Mouse (Mus musculus): ENCODE data around the gene Gbp2b. TPM values are rescaled to one million over a fixed set of nuclear protein-coding genes. Genes with fewer than 3 reads are reported as not detected.
A peak's percentile ranks its signal among the peaks of the same experiment; 100 is the strongest.
"Not testable (repeated sequence)": the region's sequence is repeated elsewhere in the genome, so short reads cannot be mapped to it uniquely, and the experiment has no call there.

Gbp2b gene
- polyA plus RNA-seq, 1 experiment from 2014 or later = 0.32 TPM

- Histone ChIP-seq H3K27ac (no peak overlapping the region), H3K79me2 (ENCODE audit: inconsistent target) (no peaks in the 10 kb centered on the region)
These were observed 7.3 kb upstream of the Gbp2b start for GRCm38 (mm10) chr3:142587386-142587785.

GRCm38 (mm10) chr3:142588888-142589287 is 5.8 kb upstream of the Gbp2b start:
- no peak overlapping the region for H3K27ac ChIP-seq
- no peaks in the 10 kb centered on the region for H3K36me3 ChIP-seq (ENCODE audit: inconsistent target)
- 84% methylated on average over 2 of the region's 2 CpGs for WGBS (ENCODE audit: missing documents)

More at GRCm38 (mm10) chr3:142587386-142587785, 7.3 kb upstream of the Gbp2b start:
- H3K36me3 ChIP-seq (ENCODE audit: inconsistent target) = no peaks in the 10 kb centered on the region
- H3K4me3 ChIP-seq (ENCODE audit: inconsistent target) = no peak overlapping the region

GRCm38 (mm10) chr3:142590431-142591067 is 4.1 kb upstream of the Gbp2b start:
- no peaks in the 10 kb centered on the region for H3K36me3 ChIP-seq (ENCODE audit: inconsistent target)
- H3K4me3 ChIP-seq (ENCODE audit: inconsistent target) = no peak overlapping the region
- 17% methylated on average over 4 of the region's 4 CpGs for WGBS (ENCODE audit: missing documents)
- H3K27ac ChIP-seq = peak overlapping the region; percentile 25; the same call in 1 of the 2 replicates
- no peaks in the 10 kb centered on the region for H3K79me2 ChIP-seq (ENCODE audit: inconsistent target)

More at GRCm38 (mm10) chr3:142588888-142589287, 5.8 kb upstream of the Gbp2b start:
- Histone ChIP-seq H3K4me3 (ENCODE audit: inconsistent target) (no peak overlapping the region), H3K79me2 (ENCODE audit: inconsistent target) (no peaks in the 10 kb centered on the region)

GRCm38 (mm10) chr3:142597923-142598322 is 3.3 kb downstream of the Gbp2b start:
- WGBS (ENCODE audit: missing documents) = 94% methylated on average over 3 of the region's 3 CpGs
- Histone ChIP-seq H3K4me3 (ENCODE audit: inconsistent target) (no peak overlapping the region), H3K36me3 (ENCODE audit: inconsistent target) (no peaks in the 10 kb centered on the region), H3K79me2 (ENCODE audit: inconsistent target) (no peaks in the 10 kb centered on the region), H3K27ac (no peak overlapping the region)

- H3K36me3 ChIP-seq (ENCODE audit: inconsistent target) = no peaks in the 10 kb centered on the region
- H3K27ac ChIP-seq = no peak overlapping the region
- no peak overlapping the region for H3K4me3 ChIP-seq (ENCODE audit: inconsistent target)
- H3K79me2 ChIP-seq (ENCODE audit: inconsistent target) = no peaks in the 10 kb centered on the region
These were observed 7.0 kb downstream of the Gbp2b start for GRCm38 (mm10) chr3:142601675-142602074.

- Histone ChIP-seq H3K27ac (no peak overlapping the region), H3K4me3 (ENCODE audit: inconsistent target) (no peak overlapping the region), H3K36me3 (ENCODE audit: inconsistent target) (peaks cover 4% of the 10 kb centered on the region), H3K79me2 (ENCODE audit: inconsistent target) (peaks cover 9% of the 10 kb centered on the region; the same call in 1 of the 2 replicates)
- WGBS (ENCODE audit: missing documents) = 30% methylated on average over 3 of the region's 3 CpGs
These were observed 24.0 kb downstream of the Gbp2b start for GRCm38 (mm10) chr3:142618658-142619057.

- 67% methylated on average over 1 of the region's 1 CpGs for WGBS (ENCODE audit: missing documents)
- Histone ChIP-seq H3K4me3 (ENCODE audit: inconsistent target) (peak overlapping the region; percentile 41; the same call in 1 of the 2 replicates), H3K36me3 (ENCODE audit: inconsistent target) (peaks cover 14% of the 10 kb centered on the region), H3K27ac (peak overlapping the region; percentile 56), H3K79me2 (ENCODE audit: inconsistent target) (peaks cover 9% of the 10 kb centered on the region; the same call in 1 of the 2 replicates)
These were observed 25.0 kb downstream of the Gbp2b start for GRCm38 (mm10) chr3:142619606-142620005.

- H3K79me2 ChIP-seq (ENCODE audit: inconsistent target) = peaks cover 9% of the 10 kb centered on the region; the same call in 1 of the 2 replicates
- WGBS (ENCODE audit: missing documents) = 0% methylated on average over 4 of the region's 4 CpGs
- H3K4me3 ChIP-seq (ENCODE audit: inconsistent target) = peak within 1 kb of the TSS; percentile 41
- H3K36me3 ChIP-seq (ENCODE audit: inconsistent target) = peaks cover 21% of the 10 kb centered on the region
- H3K27ac ChIP-seq = peak within 1 kb of the TSS; percentile 56
These were observed 25.7 kb downstream of the Gbp2b start, which contains the start of gene Gbp2 for GRCm38 (mm10) chr3:142620111-142620955. TSS of gene Gbp2 (plus strand) at chr3:142620602.

- Histone ChIP-seq H3K27ac (peak overlapping the region; percentile 56), H3K79me2 (ENCODE audit: inconsistent target) (peaks cover 9% of the 10 kb centered on the region; the same call in 1 of the 2 replicates), H3K36me3 (ENCODE audit: inconsistent target) (peaks cover 28% of the 10 kb centered on the region), H3K4me3 (ENCODE audit: inconsistent target) (peak overlapping the region; percentile 41)
- 15% methylated on average over 3 of the region's 3 CpGs for whole genome bisulfite sequencing (ENCODE audit: missing documents)
These were observed 26.4 kb downstream of the Gbp2b start for GRCm38 (mm10) chr3:142620956-142621562.

- no peak overlapping the region for H3K27ac ChIP-seq
- peaks cover 84% of the 10 kb centered on the region for H3K36me3 ChIP-seq (ENCODE audit: inconsistent target)
- 21% methylated on average over 6 of the region's 8 CpGs for WGBS (ENCODE audit: missing documents)
- no peak overlapping the region for H3K4me3 ChIP-seq (ENCODE audit: inconsistent target)
- no peaks in the 10 kb centered on the region for H3K79me2 ChIP-seq (ENCODE audit: inconsistent target)
These were observed 35.7 kb downstream of the Gbp2b start for GRCm38 (mm10) chr3:142630385-142630784.

GRCm38 (mm10) chr3:142640201-142640600 is 45.6 kb downstream of the Gbp2b start:
- Histone ChIP-seq H3K36me3 (ENCODE audit: inconsistent target) (peaks cover 23% of the 10 kb centered on the region; the same call in 1 of the 2 replicates), H3K79me2 (ENCODE audit: inconsistent target) (no peaks in the 10 kb centered on the region), H3K4me3 (ENCODE audit: inconsistent target) (no peak overlapping the region), H3K27ac (no peak overlapping the region)
- WGBS (ENCODE audit: missing documents) = 4% methylated on average over 9 of the region's 9 CpGs

- not testable (repeated sequence) for H3K79me2 ChIP-seq (ENCODE audit: inconsistent target); H3K27ac ChIP-seq; H3K4me3 ChIP-seq (ENCODE audit: inconsistent target); H3K36me3 ChIP-seq (ENCODE audit: inconsistent target)
- 0% methylated on average over 1 of the region's 2 CpGs for WGBS (ENCODE audit: missing documents)
These were observed 51.3 kb downstream of the Gbp2b start for GRCm38 (mm10) chr3:142645949-142646348.

- WGBS (ENCODE audit: missing documents) = 68% methylated on average over 7 of the region's 7 CpGs
- not testable (repeated sequence) for H3K36me3 ChIP-seq (ENCODE audit: inconsistent target); H3K27ac ChIP-seq; H3K79me2 ChIP-seq (ENCODE audit: inconsistent target); H3K4me3 ChIP-seq (ENCODE audit: inconsistent target)
These were observed 53.2 kb downstream of the Gbp2b start for GRCm38 (mm10) chr3:142647836-142648235.

- H3K4me3 ChIP-seq (ENCODE audit: inconsistent target) = no peak overlapping the region
- no peaks in the 10 kb centered on the region for H3K36me3 ChIP-seq (ENCODE audit: inconsistent target)
- 87% methylated on average over 2 of the region's 2 CpGs for WGBS (ENCODE audit: missing documents)
- no peaks in the 10 kb centered on the region for H3K79me2 ChIP-seq (ENCODE audit: inconsistent target)
- H3K27ac ChIP-seq = no peak overlapping the region
These were observed 55.6 kb downstream of the Gbp2b start for GRCm38 (mm10) chr3:142650205-142650604.

GRCm38 (mm10) chr3:142664723-142665122 is 70.1 kb downstream of the Gbp2b start:
- WGBS (ENCODE audit: missing documents) = 98% methylated on average over 8 of the region's 8 CpGs
- H3K27ac ChIP-seq = no peak overlapping the region
- no peak overlapping the region for H3K4me3 ChIP-seq (ENCODE audit: inconsistent target)
- no peaks in the 10 kb centered on the region for H3K79me2 ChIP-seq (ENCODE audit: inconsistent target)
- H3K36me3 ChIP-seq (ENCODE audit: inconsistent target) = no peaks in the 10 kb centered on the region

Measured in macrophage (primary cell).